Mouse (Mus musculus): Measurements from ENCODE around the gene Gpr107. TPM values are rescaled to one million over a fixed set of nuclear protein-coding genes. Genes with fewer than 3 reads are reported as not detected.

The Gpr107 gene
- polyA plus RNA-seq, 1 experiment from 2014 or later = 28.7 TPM

DNA sequence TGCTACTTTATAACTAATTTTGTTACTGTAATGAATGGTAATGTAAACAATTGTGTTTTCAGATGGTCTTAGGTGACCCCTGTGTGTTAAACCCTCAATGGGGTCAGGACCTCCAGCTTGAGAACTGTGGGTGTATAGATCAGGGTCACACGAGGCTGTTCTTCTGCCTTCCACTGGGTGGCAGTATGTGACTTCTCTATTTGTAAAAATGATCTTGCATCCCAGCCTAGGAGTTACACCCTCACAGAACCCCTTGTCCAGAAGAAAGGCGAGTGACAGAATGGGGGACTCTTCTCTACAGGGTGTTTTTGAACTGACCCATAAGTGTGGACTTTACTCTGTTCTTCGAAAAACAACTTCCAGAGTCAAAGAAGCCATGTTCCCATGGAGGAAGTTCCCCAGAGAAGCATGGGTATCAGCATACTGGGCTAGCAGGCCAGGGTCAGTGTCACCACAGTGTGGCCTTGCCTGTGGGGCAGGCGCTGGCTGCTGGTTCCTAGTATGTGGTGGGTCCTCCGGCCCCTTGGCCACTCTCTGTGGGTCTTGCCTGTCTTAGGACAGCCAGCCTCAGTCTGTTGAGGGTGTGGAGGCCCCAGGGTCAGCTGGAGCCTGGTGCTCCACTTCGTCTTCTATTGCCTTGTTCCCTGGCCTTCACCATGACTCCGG lies 42.4 kb downstream of the Gpr107 start:
- DNase-seq (ENCODE audit: low spot score) = peak; percentile 40
- H3K4me3 ChIP-seq = no peak overlapping the region
- WGBS = 72% methylated on average over 7 of the region's 7 CpGs
- peaks cover 89% of the 10 kb centered on the region for H3K36me3 ChIP-seq (replicated peaks)
- H3K4me1 ChIP-seq = no peaks in the 10 kb centered on the region
- no peaks in the 10 kb centered on the region for H3K9me3 ChIP-seq
- 0 out of 2 replicates have a peak overlapping the region, but pooled peaks have one; percentile 24 for H3K27ac ChIP-seq (replicated peaks)
- no peaks in the 10 kb centered on the region for H3K27me3 ChIP-seq (replicated peaks; ENCODE audit: low read depth, poor library complexity, severe bottlenecking)

DNA sequence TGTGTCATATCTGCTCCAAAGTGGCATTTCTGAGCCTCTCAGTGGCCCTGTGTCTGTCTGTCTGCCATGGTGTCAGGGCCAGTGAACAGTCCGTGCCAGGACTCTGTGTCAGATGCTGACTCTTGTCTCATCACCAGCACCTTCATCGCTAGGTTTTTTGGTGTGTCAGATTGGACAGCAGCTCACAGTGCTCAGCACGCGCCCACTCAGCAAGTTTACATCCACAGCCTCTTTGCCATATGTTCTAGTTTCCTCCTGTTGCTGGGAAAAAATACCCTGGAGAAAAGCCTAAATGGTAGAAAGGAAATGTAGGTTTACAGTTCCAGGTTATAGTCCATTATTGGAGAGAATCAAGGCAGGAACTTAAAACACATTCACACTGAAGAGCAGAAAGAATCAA lies 46.5 kb downstream of the Gpr107 start:
- no peak overlapping the region for H3K27ac ChIP-seq (replicated peaks)
- H3K4me1 ChIP-seq = peaks cover 24% of the 10 kb centered on the region
- peaks cover 64% of the 10 kb centered on the region for H3K36me3 ChIP-seq (replicated peaks)
- no peaks in the 10 kb centered on the region for H3K9me3 ChIP-seq
- no peaks in the 10 kb centered on the region for H3K27me3 ChIP-seq (replicated peaks; ENCODE audit: low read depth, poor library complexity, severe bottlenecking)
- no peak for DNase-seq (ENCODE audit: low spot score)
- no peak overlapping the region for H3K4me3 ChIP-seq
- 93% methylated on average over 4 of the region's 4 CpGs for WGBS

DNA sequence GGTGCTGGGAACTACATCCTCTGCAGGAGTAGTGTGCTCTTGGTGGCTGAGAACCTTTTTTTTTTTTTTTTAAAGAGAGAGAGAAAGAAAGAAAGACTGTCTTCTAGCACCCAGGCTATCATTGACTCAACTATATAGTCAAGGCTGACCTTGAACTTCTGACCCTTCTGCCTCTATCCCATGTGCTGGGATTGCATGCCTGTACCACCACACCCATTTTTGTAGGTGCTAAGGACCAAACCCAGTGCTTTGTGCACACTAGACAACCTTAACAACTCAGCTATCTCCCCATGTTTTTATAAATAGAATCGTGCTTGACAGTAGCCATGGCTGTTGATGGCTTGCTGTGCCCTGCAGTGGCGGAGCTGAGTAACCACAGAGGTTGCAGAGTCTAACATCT lies 47.9 kb downstream of the Gpr107 start:
- no peaks in the 10 kb centered on the region for H3K9me3 ChIP-seq
- no peaks in the 10 kb centered on the region for H3K27me3 ChIP-seq (replicated peaks; ENCODE audit: low read depth, poor library complexity, severe bottlenecking)
- H3K4me1 ChIP-seq = peaks cover 24% of the 10 kb centered on the region
- peaks cover 64% of the 10 kb centered on the region for H3K36me3 ChIP-seq (replicated peaks)
- DNase-seq (ENCODE audit: low spot score) = no peak
- H3K4me3 ChIP-seq = no peak overlapping the region
- 96% methylated on average over 2 of the region's 2 CpGs for WGBS
- no peak overlapping the region for H3K27ac ChIP-seq (replicated peaks)

DNA sequence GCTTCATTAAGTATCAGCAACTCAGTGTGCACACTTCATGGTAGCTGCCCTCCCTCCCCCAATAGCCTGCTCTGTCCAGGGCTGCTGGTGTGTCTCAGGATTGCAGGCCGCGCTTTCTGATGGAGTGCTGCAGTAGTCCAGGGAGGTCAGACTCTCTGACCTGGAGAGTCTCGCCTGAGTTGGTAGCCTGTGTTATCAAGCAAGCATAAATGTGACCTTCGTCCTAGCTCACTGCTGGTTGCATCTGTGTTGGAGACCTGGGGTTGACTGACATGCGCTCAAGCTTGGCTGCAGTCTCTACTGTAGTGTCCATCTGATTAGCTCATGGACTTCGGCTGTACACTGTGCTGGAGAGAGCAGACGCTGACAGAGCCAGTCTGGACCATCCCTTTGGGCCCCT lies 49.7 kb downstream of the Gpr107 start:
- H3K4me3 ChIP-seq = no peak overlapping the region
- DNase-seq (ENCODE audit: low spot score) = peak; percentile 29
- peaks cover 56% of the 10 kb centered on the region for H3K36me3 ChIP-seq (replicated peaks)
- peaks cover 39% of the 10 kb centered on the region for H3K4me1 ChIP-seq
- H3K27ac ChIP-seq (replicated peaks) = no peak overlapping the region
- 73% methylated on average over 7 of the region's 7 CpGs for WGBS
- H3K27me3 ChIP-seq (replicated peaks; ENCODE audit: low read depth, poor library complexity, severe bottlenecking) = no peaks in the 10 kb centered on the region
- no peaks in the 10 kb centered on the region for H3K9me3 ChIP-seq

DNA sequence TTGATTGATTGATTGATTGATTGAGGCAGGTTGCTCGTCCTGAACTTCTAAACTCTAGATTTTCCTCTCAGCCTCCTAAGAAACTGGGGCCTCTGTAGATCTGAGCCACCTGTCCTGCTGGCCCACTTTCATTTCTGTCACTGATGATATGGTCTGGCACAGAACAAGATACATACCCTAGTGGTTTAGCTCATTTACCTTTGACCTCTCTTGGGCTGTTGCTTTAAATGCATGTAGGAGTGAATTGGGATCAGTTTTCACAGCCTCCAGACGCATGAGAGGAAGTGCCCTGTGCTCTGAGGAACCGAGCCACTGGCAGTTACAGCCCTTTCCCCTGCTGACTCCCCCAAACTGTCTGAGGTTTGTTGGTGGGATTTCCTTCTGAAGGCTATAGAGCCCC lies 50.2 kb downstream of the Gpr107 start:
- no peaks in the 10 kb centered on the region for H3K27me3 ChIP-seq (replicated peaks; ENCODE audit: low read depth, poor library complexity, severe bottlenecking)

DNA sequence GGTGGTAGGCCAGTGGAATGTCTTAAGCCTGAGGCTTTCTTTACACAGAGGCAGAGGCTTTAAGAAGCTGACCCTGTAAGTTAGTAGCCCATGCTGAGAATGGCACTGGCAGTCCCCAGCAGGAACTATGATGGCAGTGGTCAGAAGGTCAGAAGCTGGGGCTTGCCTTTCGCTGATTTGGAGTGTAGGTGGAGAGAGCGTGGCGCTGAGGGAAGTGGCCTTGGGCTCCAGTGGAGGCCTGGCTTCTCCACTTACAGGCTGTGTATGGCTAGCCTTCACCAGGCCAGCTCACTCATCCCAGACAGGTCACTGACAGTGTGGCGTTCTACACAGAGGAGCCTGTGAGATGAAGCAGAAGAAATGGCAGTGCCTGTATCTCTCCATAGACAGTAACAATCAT lies 50.8 kb downstream of the Gpr107 start:
- H3K9me3 ChIP-seq = no peaks in the 10 kb centered on the region
- H3K4me1 ChIP-seq = peaks cover 47% of the 10 kb centered on the region
- H3K27ac ChIP-seq (replicated peaks) = peak overlapping the region; percentile 57
- H3K27me3 ChIP-seq (replicated peaks; ENCODE audit: low read depth, poor library complexity, severe bottlenecking) = no peaks in the 10 kb centered on the region
- no peak for DNase-seq (ENCODE audit: low spot score)
- peaks cover 54% of the 10 kb centered on the region for H3K36me3 ChIP-seq (replicated peaks)
- WGBS = 67% methylated on average over 4 of the region's 4 CpGs
- no peak overlapping the region for H3K4me3 ChIP-seq

More for the DNA sequence above, 50.2 kb downstream of the Gpr107 start:
- WGBS = 33% methylated on average over 3 of the region's 3 CpGs
- Histone ChIP-seq H3K4me1 (peaks cover 44% of the 10 kb centered on the region), H3K36me3 (replicated peaks) (peaks cover 54% of the 10 kb centered on the region), H3K9me3 (no peaks in the 10 kb centered on the region), H3K4me3 (no peak overlapping the region), H3K27ac (replicated peaks) (peak overlapping the region; percentile 57; the same call in 1 of the 2 replicates)
- no peak for DNase-seq (ENCODE audit: low spot score)

DNA sequence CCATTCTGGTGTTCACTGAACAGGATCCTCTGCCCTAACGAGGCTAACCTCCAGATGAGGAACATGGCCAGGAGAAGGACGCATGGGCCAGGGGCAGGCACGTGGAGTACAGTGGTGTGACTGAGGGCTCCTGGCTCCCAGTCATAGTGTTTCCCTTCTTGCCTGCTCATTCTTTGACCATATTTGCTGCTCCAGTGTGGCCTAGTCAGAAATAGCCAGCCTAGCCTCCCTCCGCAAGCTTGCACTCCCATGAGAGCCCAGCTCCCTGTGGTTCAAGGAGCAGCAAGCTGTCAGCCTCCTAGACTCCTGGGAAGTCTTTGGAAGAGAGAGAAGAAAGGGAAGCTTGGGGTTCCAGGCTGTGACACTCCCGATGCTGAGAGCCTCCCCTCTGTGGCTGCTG lies 52.6 kb downstream of the Gpr107 start:
- DNase-seq (ENCODE audit: low spot score) = no peak
- H3K4me3 ChIP-seq = no peak overlapping the region

DNA sequence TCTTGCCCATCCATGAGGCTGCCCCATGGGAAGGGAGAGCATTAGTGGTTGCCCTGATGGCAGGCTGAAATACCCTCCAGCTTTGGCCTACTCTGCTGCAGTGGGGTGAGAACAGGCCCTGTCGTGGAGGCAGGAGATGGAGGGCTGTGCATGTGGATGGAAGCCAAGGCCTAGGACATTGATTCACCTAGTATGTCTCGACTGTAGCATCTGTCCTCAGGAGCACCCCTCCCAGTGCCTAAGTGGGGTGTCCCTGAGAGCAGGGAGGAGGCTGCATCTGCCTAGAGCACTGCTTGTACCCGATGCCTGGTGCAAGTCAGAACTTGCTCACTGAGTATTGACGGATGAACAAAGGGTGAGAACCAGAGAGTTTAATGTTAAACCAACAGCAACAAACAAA lies 54.1 kb downstream of the Gpr107 start:
- H3K27ac ChIP-seq (replicated peaks) = peak overlapping the region; percentile 26; the same call in 1 of the 2 replicates

More for the DNA sequence above, 52.6 kb downstream of the Gpr107 start:
- Histone ChIP-seq H3K4me1 (peaks cover 47% of the 10 kb centered on the region), H3K27ac (replicated peaks) (no peak overlapping the region), H3K9me3 (no peaks in the 10 kb centered on the region), H3K27me3 (replicated peaks; ENCODE audit: low read depth, poor library complexity, severe bottlenecking) (no peaks in the 10 kb centered on the region), H3K36me3 (replicated peaks) (peaks cover 55% of the 10 kb centered on the region)
- 86% methylated on average over 5 of the region's 5 CpGs for WGBS

DNA sequence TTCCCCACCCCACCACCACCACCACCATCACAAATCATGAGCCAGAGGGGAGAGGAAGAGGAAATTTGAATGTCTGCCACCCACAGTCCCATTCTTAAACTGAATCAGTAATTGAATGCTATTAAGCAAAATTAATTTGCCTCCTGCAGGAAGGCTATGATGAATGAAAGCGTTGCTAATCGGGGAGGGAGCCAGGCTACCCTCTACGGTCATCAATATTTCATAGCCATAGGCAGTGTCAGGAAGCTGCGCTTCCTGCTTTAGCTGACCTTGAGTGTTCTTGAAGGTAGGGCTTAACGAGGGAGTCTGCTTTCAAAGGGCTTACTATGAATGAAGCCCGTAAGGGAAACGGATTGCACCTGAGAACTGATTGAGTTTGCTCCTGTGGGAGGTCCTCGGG lies 54.8 kb downstream of the Gpr107 start:
- Histone ChIP-seq H3K36me3 (replicated peaks) (peaks cover 68% of the 10 kb centered on the region), H3K4me3 (no peak overlapping the region), H3K4me1 (peaks cover 36% of the 10 kb centered on the region), H3K27me3 (replicated peaks; ENCODE audit: low read depth, poor library complexity, severe bottlenecking) (no peaks in the 10 kb centered on the region), H3K9me3 (no peaks in the 10 kb centered on the region), H3K27ac (replicated peaks) (no peak overlapping the region)
- no peak for DNase-seq (ENCODE audit: low spot score)
- 66% methylated on average over 8 of the region's 8 CpGs for WGBS

More for the DNA sequence above, 54.1 kb downstream of the Gpr107 start:
- Histone ChIP-seq H3K4me3 (no peak overlapping the region), H3K36me3 (replicated peaks) (peaks cover 66% of the 10 kb centered on the region), H3K4me1 (peaks cover 43% of the 10 kb centered on the region), H3K27me3 (replicated peaks; ENCODE audit: low read depth, poor library complexity, severe bottlenecking) (no peaks in the 10 kb centered on the region), H3K9me3 (no peaks in the 10 kb centered on the region)
- 89% methylated on average over 4 of the region's 4 CpGs for WGBS
- no peak for DNase-seq (ENCODE audit: low spot score)

DNA sequence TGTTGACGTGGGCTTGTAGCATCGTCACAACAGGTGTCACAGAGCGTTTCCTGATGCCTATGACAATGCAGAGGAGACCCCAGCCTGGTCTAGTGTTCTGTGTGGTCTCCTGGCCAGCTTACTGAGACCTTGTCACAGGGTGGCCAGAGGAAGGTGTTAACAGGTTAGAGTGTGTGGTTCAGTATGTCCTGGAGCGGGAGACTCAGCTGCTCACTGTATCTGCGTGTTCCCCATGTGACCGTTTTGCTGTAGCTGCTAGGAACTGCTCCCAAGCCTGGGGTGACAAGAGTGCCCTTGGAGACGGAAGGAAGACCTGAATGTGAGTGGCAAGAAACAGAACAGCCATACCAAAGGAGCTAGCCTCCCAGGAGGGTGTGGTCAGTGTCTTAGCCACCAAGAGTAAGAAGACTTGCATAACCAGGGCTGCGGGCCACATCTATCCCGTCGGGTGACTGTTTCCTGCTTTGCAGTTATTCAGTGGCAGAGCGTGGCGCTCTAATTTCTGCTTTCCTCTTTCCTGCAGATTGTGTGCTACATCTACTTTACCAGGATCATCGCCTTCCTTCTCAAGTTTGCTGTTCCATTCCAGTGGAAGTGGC lies 56.5 kb downstream of the Gpr107 start:
- Histone ChIP-seq H3K4me3 (no peak overlapping the region), H3K27me3 (replicated peaks; ENCODE audit: low read depth, poor library complexity, severe bottlenecking) (no peaks in the 10 kb centered on the region), H3K36me3 (replicated peaks) (peaks cover 79% of the 10 kb centered on the region), H3K9me3 (no peaks in the 10 kb centered on the region), H3K4me1 (peaks cover 22% of the 10 kb centered on the region), H3K27ac (replicated peaks) (no peak overlapping the region)
- 91% methylated on average over 13 of the region's 13 CpGs for WGBS
- DNase-seq (ENCODE audit: low spot score) = no peak

DNA sequence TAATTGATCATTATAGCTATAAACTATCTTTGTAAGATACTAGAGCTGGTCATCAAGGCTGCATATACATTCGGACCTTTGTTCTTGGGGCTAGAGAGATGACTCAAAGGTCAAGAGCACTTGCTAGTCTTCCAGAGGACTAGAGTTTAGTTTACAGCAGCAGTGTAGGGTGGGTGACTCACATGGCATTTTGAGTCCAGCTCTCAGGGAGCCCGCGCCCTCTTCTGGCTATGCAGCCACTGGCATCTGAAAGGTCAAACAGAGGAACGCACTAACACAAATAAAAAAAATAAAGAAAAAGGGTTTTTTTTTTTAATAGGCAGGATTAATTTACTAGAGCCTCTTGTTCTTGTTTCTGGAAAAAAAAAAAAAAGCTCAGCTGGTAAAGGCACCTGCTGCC lies 57.4 kb downstream of the Gpr107 start:
- Histone ChIP-seq H3K9me3 (no peaks in the 10 kb centered on the region), H3K27ac (replicated peaks) (no peak overlapping the region), H3K27me3 (replicated peaks; ENCODE audit: low read depth, poor library complexity, severe bottlenecking) (no peaks in the 10 kb centered on the region), H3K4me3 (no peak overlapping the region), H3K4me1 (peaks cover 22% of the 10 kb centered on the region), H3K36me3 (replicated peaks) (peaks cover 81% of the 10 kb centered on the region)
- DNase-seq (ENCODE audit: low spot score) = no peak
- 90% methylated on average over 4 of the region's 4 CpGs for WGBS

DNA sequence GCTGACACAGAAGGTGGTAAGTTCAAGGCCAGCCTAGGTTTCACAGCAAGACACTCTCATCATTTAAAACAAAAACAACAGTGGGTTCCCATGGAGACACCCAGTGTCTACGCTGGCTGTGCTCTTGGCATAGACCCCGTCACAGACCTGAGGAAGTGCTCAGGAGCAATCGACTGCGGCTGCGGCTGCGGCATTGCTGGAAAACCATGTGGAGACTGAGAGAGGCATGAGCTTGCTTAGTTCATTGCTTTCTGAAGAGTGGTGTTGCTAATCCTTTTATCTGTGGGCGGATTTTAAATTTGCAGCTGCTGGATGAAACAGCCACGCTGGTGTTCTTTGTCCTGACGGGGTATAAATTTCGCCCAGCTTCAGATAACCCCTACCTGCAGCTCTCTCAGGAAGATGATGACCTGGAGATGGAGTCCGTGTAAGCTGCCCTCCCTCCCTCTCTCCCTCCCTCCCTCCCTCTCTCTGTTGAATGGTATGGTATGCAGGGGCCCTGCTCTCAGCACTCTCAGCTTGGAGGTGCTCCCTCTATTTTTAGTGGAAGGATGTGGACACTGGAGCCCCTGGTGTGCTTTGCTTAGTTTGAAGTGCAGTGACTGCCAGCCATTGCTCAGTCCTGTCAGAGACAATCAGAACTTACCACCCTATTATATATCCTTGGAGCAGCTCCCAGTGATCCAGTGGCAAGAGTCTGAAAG lies 58.2 kb downstream of the Gpr107 start:
- 72% methylated on average over 11 of the region's 11 CpGs for WGBS
- DNase-seq (ENCODE audit: low spot score) = no peak
- peaks cover 85% of the 10 kb centered on the region for H3K36me3 ChIP-seq (replicated peaks)
- peaks cover 22% of the 10 kb centered on the region for H3K4me1 ChIP-seq
- H3K27me3 ChIP-seq (replicated peaks; ENCODE audit: low read depth, poor library complexity, severe bottlenecking) = no peaks in the 10 kb centered on the region
- no peak overlapping the region for H3K4me3 ChIP-seq
- no peak overlapping the region for H3K27ac ChIP-seq (replicated peaks)
- H3K9me3 ChIP-seq = no peaks in the 10 kb centered on the region

DNA sequence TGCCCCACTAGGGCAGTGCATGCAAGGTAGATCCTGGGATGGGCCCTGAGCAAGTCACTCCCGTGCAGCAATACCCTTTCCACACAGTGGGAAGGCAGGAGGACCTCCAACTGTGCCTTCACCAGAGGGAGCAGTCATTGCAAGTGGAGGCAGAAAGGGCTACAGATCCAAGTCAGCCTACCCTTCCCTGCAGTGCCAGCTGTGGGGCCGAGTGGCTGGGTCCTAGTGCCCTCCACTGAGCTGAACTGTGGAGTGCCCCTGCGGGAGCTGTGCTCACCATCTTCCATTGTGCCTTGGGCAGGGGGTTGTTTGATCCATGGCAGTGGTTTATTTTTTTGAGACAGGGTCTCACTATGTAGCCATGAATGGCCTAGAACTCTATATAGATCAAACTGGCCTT lies 59.1 kb downstream of the Gpr107 start:
- Histone ChIP-seq H3K4me3 (no peak overlapping the region), H3K9me3 (no peaks in the 10 kb centered on the region), H3K4me1 (peaks cover 14% of the 10 kb centered on the region), H3K27me3 (replicated peaks; ENCODE audit: low read depth, poor library complexity, severe bottlenecking) (no peaks in the 10 kb centered on the region), H3K27ac (replicated peaks) (peak overlapping the region; percentile 10; the same call in 1 of the 2 replicates), H3K36me3 (replicated peaks) (peaks cover 90% of the 10 kb centered on the region)
- no peak for DNase-seq (ENCODE audit: low spot score)
- WGBS = 63% methylated on average over 3 of the region's 3 CpGs
